Mouse (Mus musculus): Measurements from ENCODE around the gene Asphd1. TPM values are rescaled to one million over a fixed set of nuclear protein-coding genes. Genes with fewer than 3 reads are reported as not detected.

The Asphd1 gene
- polyA plus RNA-seq, 2 experiments = not detected

DNA sequence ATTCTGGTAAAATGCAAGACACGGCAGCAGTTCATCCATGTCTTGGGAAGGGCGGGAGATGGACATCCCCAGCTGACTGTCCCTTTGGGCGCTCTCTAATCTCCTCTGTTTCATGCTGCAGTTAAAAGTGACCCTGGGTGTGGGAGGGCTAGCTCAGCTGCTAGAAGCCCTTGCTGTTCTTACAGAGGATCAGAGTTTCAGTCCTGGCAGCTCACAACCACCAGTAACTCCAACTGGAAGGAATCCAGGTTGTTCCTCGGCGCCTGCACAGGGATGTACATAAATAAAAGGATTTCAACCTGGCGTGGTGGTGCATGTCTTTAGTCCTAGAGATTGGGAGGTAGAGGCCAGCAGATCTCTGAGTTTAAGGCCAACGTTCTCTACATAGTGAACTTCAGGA is 33.7 kb upstream of the Asphd1 start:
- 71% methylated on average over 7 of the region's 7 CpGs for WGBS (ENCODE audit: insufficient replicate concordance)
- no peaks in the 10 kb centered on the region for H3K4me1 ChIP-seq (replicated peaks; ENCODE audit: control insufficient read depth in 2 of 2, insufficient read depth in 2 of 2, low read length in 1 of 2)
- H3K27me3 ChIP-seq (ENCODE audit: control insufficient read depth, insufficient read depth, low read length) = no peaks in the 10 kb centered on the region
- H3K4me3 ChIP-seq (ENCODE audit: insufficient read depth in 1 of 2, low read depth in 2 of 2, low read length in 2 of 2) = no peak overlapping the region
- no peak for ATAC-seq (ENCODE audit: insufficient read depth)
- H3K4me2 ChIP-seq (ENCODE audit: low read depth) = no peak overlapping the region
- no peaks in the 10 kb centered on the region for H3K9me3 ChIP-seq (ENCODE audit: control insufficient read depth, low read length)
- no peak overlapping the region for H3K9ac ChIP-seq (replicated peaks)
- no peak for DNase-seq (ENCODE audit: low read depth in 3 of 3, low spot score in 3 of 3)
- TF ChIP-seq EP300 (IDR thresholded peaks at IDR 0.05; ENCODE audit: low read depth) = no peak
- no peak for TF ChIP-seq CTCF (IDR thresholded peaks at IDR 0.05; ENCODE audit: low read depth)
- peaks cover 19% of the 10 kb centered on the region for H3K36me3 ChIP-seq (replicated peaks; ENCODE audit: control insufficient read depth, insufficient read depth, low read depth)
- no peak overlapping the region for H3K27ac ChIP-seq

DNA sequence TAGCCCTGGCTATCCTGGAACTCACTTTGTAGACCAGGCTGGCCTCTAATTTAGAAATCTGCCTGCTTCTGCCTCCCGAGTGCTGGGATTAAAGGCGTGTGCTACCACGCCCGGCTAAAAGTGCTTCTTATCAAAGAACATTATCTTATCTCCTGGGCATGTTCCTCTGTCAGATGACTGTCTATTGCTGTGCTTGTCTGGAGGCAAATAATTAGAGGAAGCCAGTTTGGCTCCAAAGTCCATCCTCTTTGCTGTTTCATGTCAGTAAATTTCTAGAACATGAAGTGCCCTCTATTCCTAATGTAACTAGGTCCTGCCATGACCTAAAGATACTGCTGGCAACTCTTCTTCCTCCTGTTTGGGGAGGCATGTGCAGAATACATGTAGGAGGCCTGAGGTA is 32.7 kb upstream of the Asphd1 start:
- Histone ChIP-seq H3K27me3 (ENCODE audit: control insufficient read depth, insufficient read depth, low read length) (no peaks in the 10 kb centered on the region), H3K27ac (no peak overlapping the region), H3K4me3 (ENCODE audit: insufficient read depth in 1 of 2, low read depth in 2 of 2, low read length in 2 of 2) (no peak overlapping the region), H3K9ac (replicated peaks) (no peak overlapping the region), H3K4me1 (replicated peaks; ENCODE audit: control insufficient read depth in 2 of 2, insufficient read depth in 2 of 2, low read length in 1 of 2) (peaks cover 4 to 6% of the 10 kb centered on the region in 2 experiments), H3K4me2 (ENCODE audit: low read depth) (no peak overlapping the region), H3K9me3 (ENCODE audit: control insufficient read depth, low read length) (no peaks in the 10 kb centered on the region), H3K36me3 (replicated peaks; ENCODE audit: control insufficient read depth, insufficient read depth, low read depth) (peaks cover 22% of the 10 kb centered on the region)
- DNase-seq (ENCODE audit: low read depth in 3 of 3, low spot score in 3 of 3) (no peak), ATAC-seq (ENCODE audit: insufficient read depth) (no peak)
- no peak for TF ChIP-seq EP300 (IDR thresholded peaks at IDR 0.05; ENCODE audit: low read depth)
- no peak for TF ChIP-seq CTCF (IDR thresholded peaks at IDR 0.05; ENCODE audit: low read depth)
- WGBS (ENCODE audit: insufficient replicate concordance) = 33% methylated on average over 4 of the region's 4 CpGs

DNA sequence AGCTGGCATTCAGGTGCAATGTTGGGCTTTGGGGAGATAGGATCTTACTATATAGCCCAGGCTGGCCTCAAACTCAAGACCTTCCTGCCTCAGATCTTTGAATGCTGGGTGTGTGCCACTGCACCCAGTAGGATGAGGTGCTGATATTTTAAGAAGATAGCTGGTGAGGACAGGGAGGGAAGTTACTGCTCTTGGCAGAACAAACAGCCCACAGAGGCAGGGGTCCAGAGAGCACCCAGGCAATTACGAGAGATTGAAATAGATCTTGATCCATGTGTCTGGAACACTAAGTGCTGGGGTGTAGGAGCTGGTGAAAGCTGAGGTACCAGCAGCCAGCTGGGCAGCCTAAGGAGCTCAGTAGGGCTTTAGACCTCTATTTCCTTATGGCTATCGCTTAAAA is 32.2 kb upstream of the Asphd1 start:
- Histone ChIP-seq H3K4me3 (ENCODE audit: insufficient read depth in 1 of 2, low read depth in 2 of 2, low read length in 2 of 2) (no peak overlapping the region), H3K9ac (replicated peaks) (no peak overlapping the region), H3K27me3 (ENCODE audit: control insufficient read depth, insufficient read depth, low read length) (no peaks in the 10 kb centered on the region), H3K4me1 (replicated peaks; ENCODE audit: control insufficient read depth in 2 of 2, insufficient read depth in 2 of 2, low read length in 1 of 2) (peaks cover 5 to 7% of the 10 kb centered on the region in 2 experiments), H3K9me3 (ENCODE audit: control insufficient read depth, low read length) (no peaks in the 10 kb centered on the region), H3K36me3 (replicated peaks; ENCODE audit: control insufficient read depth, insufficient read depth, low read depth) (peaks cover 22% of the 10 kb centered on the region), H3K27ac (no peak overlapping the region), H3K4me2 (ENCODE audit: low read depth) (no peak overlapping the region)
- no peak for DNase-seq (ENCODE audit: low read depth in 3 of 3, low spot score in 3 of 3)
- no peak for ATAC-seq (ENCODE audit: insufficient read depth)
- no peak for TF ChIP-seq CTCF (IDR thresholded peaks at IDR 0.05; ENCODE audit: low read depth)
- no peak for TF ChIP-seq EP300 (IDR thresholded peaks at IDR 0.05; ENCODE audit: low read depth)
- 65% methylated on average over 2 of the region's 2 CpGs for WGBS (ENCODE audit: insufficient replicate concordance)

DNA sequence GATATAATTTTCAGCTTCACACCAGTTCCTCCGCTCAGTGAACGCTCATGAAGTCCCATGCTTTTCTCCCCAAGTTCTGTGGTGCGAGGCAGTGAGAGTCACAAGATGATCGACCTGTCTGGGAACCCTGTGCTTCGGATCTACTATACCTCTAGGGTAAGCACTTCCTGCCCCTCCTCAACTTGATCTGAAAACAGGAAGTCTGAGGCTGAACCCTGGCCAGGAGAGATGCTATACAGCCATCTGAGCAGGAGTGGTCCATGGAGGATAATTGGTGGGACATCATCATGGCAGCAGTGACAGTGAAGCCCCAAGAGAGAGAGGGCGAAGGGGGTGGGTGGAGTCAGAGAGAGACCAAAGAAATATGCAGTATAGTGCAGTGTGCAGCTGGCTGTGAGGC is 29.5 kb upstream of the Asphd1 start:
- DNase-seq (ENCODE audit: low read depth in 3 of 3, low spot score in 3 of 3) (no peak), ATAC-seq (ENCODE audit: insufficient read depth) (no peak)
- Histone ChIP-seq H3K9me3 (ENCODE audit: control insufficient read depth, low read length) (no peaks in the 10 kb centered on the region), H3K4me1 (replicated peaks; ENCODE audit: control insufficient read depth in 2 of 2, insufficient read depth in 2 of 2, low read length in 1 of 2) (peaks cover 10 to 12% of the 10 kb centered on the region in 2 experiments), H3K9ac (replicated peaks) (no peak overlapping the region), H3K4me2 (ENCODE audit: low read depth) (no peak overlapping the region), H3K4me3 (ENCODE audit: insufficient read depth in 1 of 2, low read depth in 2 of 2, low read length in 2 of 2) (no peak overlapping the region), H3K27me3 (ENCODE audit: control insufficient read depth, insufficient read depth, low read length) (no peaks in the 10 kb centered on the region), H3K36me3 (replicated peaks; ENCODE audit: control insufficient read depth, insufficient read depth, low read depth) (peaks cover 22% of the 10 kb centered on the region), H3K27ac (no peak overlapping the region)
- TF ChIP-seq EP300 (IDR thresholded peaks at IDR 0.05; ENCODE audit: low read depth) = no peak
- no peak for TF ChIP-seq CTCF (IDR thresholded peaks at IDR 0.05; ENCODE audit: low read depth)
- WGBS (ENCODE audit: insufficient replicate concordance) = 80% methylated on average over 6 of the region's 6 CpGs

DNA sequence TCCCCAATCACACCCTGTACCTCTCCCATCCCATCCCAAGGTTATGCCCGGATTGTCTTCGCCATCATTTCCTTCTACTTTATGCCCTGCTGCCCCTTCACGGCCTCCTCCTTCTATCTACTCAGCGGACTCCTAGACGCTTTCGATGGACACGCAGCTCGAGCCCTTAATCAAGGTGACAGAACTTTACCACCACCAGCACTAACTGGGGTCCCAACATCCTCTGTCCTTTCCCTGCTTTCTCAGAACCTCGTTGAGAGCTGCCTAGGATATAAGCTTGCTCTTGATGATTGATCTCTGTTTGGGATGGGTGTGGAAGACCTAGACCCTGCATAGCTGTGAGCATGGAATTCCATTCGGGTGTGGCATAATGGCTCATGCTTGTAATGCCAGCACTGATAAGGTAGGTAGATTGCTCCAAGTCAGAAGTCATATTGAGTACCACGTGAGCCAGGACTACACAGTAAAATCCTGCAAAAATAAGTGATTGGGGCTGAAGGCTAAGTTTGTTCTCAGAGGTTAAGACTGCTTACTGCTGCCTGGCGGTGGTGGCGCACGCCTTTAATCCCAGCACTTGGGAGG is 27.6 kb upstream of the Asphd1 start:
- H3K9ac ChIP-seq (replicated peaks) = peak overlapping the region; percentile 81
- peaks cover 22% of the 10 kb centered on the region for H3K36me3 ChIP-seq (replicated peaks; ENCODE audit: control insufficient read depth, insufficient read depth, low read depth)
- no peak for TF ChIP-seq EP300 (IDR thresholded peaks at IDR 0.05; ENCODE audit: low read depth)
- TF ChIP-seq CTCF (IDR thresholded peaks at IDR 0.05; ENCODE audit: low read depth) = no peak
- H3K9me3 ChIP-seq (ENCODE audit: control insufficient read depth, low read length) = no peaks in the 10 kb centered on the region
- H3K4me2 ChIP-seq (ENCODE audit: low read depth) = peak overlapping the region; percentile 77
- peak overlapping the region; percentile 70 to 88 for H3K4me3 ChIP-seq (ENCODE audit: insufficient read depth in 1 of 2, low read depth in 2 of 2, low read length in 2 of 2)
- H3K4me1 ChIP-seq (replicated peaks; ENCODE audit: control insufficient read depth in 2 of 2, insufficient read depth in 2 of 2, low read length in 1 of 2) = peaks cover 10 to 12% of the 10 kb centered on the region in 2 experiments
- WGBS (ENCODE audit: insufficient replicate concordance) = 21% methylated on average over 14 of the region's 14 CpGs
- DNase-seq (ENCODE audit: low read depth in 3 of 3, low spot score in 3 of 3) = peak; percentile 19 to 38 (median 23)
- ATAC-seq (ENCODE audit: insufficient read depth) = no peak
- no peaks in the 10 kb centered on the region for H3K27me3 ChIP-seq (ENCODE audit: control insufficient read depth, insufficient read depth, low read length)
- H3K27ac ChIP-seq = peak overlapping the region; percentile 77

Data from liver, embryonic 14.5 days (tissue).